Mouse (Mus musculus): Measurements from ENCODE around the gene Gm17617. TPM values are rescaled to one million over a fixed set of nuclear protein-coding genes. Genes with fewer than 3 reads are reported as not detected.

Gene Gm17617
- polyA plus RNA-seq, 1 experiment from 2014 or later: not detected

GRCm38 (mm10) chr13:55092588-55092987 is 40.8 kb downstream of the Gm17617 start:
- no peaks in the 10 kb centered on the region for H3K9me3 ChIP-seq (replicated peaks; ENCODE audit: control insufficient read depth, low read length)
- no peak for ATAC-seq
- 85% methylated on average over 4 of the region's 4 CpGs for WGBS
- no peaks in the 10 kb centered on the region for H3K27me3 ChIP-seq (replicated peaks; ENCODE audit: control insufficient read depth, insufficient read depth, low read length)
- no peaks in the 10 kb centered on the region for H3K4me1 ChIP-seq (ENCODE audit: control insufficient read depth, insufficient read depth, low read length)
- peaks cover 19% of the 10 kb centered on the region; the same call in 1 of the 2 replicates for H3K36me3 ChIP-seq (ENCODE audit: control insufficient read depth, insufficient read depth, low read length)
- H3K4me2 ChIP-seq (ENCODE audit: low read length): no peak overlapping the region
- DNase-seq (ENCODE audit: low spot score): no peak
- no peak overlapping the region for H3K27ac ChIP-seq (ENCODE audit: low read depth, low read length)
- no peak overlapping the region for H3K9ac ChIP-seq (ENCODE audit: low read length)
- H3K4me3 ChIP-seq (ENCODE audit: low read depth, low read length): no peak overlapping the region

Other genes starting within 250 kb of the Gm17617 start
- gene Unc5a, start 184.1 kb downstream of the Gm17617 start, polyA plus RNA-seq (2014; fragmentation: Nextera tagmentation; extraction: Ambion mirVana): 12.3 and 16.2 TPM in 2 replicates
- gene Hk3, start 112.2 kb downstream of the Gm17617 start, polyA plus RNA-seq (2014; fragmentation: Nextera tagmentation; extraction: Ambion mirVana): 0.80 and 1.1 TPM in 2 replicates
- 20.7 and 23.5 TPM in 2 replicates for gene Uimc1, start 33.2 kb downstream of the Gm17617 start, polyA plus RNA-seq (2014; fragmentation: Nextera tagmentation; extraction: Ambion mirVana)
- 20.3 and 20.8 TPM in 2 replicates for gene Zfp346, start 28.2 kb downstream of the Gm17617 start, polyA plus RNA-seq (2014; fragmentation: Nextera tagmentation; extraction: Ambion mirVana)
- gene Fgfr4, start 19.1 kb upstream of the Gm17617 start, polyA plus RNA-seq (2014; fragmentation: Nextera tagmentation; extraction: Ambion mirVana): 0.30 and 1.1 TPM in 2 replicates
- gene Nsd1, start 76.2 kb upstream of the Gm17617 start, polyA plus RNA-seq (2014; fragmentation: Nextera tagmentation; extraction: Ambion mirVana): 52.3 and 61.1 TPM in 2 replicates
- gene Prelid1, start 187.0 kb upstream of the Gm17617 start, polyA plus RNA-seq (2014; fragmentation: Nextera tagmentation; extraction: Ambion mirVana): 360 and 415 TPM in 2 replicates
- gene Rab24, start 188.4 kb upstream of the Gm17617 start, polyA plus RNA-seq (2014; fragmentation: Nextera tagmentation; extraction: Ambion mirVana): 94.2 and 104 TPM in 2 replicates
- gene Mxd3, start 196.3 kb upstream of the Gm17617 start, polyA plus RNA-seq (2014; fragmentation: Nextera tagmentation; extraction: Ambion mirVana): 33.2 and 37.1 TPM in 2 replicates
- 45.0 and 52.0 TPM in 2 replicates for gene Lman2, start 229.2 kb upstream of the Gm17617 start, polyA plus RNA-seq (2014; fragmentation: Nextera tagmentation; extraction: Ambion mirVana)
- 0.66 and 0.75 TPM in 2 replicates for gene Rgs14, start 236.2 kb upstream of the Gm17617 start, polyA plus RNA-seq (2014; fragmentation: Nextera tagmentation; extraction: Ambion mirVana)